9 mouse cellular contexts compared by ENCODE assay signal in the genomic region with DNA sequence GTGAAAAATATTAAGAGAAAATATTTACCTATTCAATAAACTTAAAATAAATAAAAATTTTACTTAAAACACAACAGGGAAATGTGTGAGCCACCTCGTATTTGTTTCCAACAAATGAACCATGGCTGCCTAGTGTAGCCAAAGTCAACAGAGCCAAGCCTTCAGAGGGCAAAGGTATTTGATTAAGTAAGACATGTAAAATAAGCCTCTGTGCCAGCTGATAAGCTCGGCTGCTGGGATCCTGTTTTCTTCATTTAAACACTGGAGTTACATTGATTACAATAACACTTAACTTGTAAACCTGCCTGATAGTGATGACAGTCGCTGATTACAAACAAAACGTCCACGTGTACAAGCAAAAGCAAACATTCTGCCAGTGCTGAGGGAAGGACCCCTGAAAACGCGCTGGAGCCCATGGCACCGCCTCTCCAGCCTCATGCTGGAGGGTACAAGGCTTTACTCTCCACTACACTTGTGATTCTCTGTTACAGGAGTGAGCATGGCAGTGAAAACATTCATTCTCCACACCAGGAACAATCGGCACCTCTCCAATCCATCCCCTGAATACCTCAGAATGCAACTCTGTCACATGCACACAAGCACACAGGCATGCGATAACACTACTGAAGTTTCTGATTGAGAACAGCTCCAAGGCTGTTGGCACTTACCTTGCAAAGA.
A peak's percentile ranks its signal among the peaks of the same experiment; 100 is the strongest.
DNase-seq lines count a peak whose midpoint lies in the region; ATAC-seq and TF ChIP-seq lines count a peak whose summit lies in the region.
"Had no signal": no experiment of that assay in that cellular context is flagged by ENCODE, and none has a peak within 500 bp of the region (broad histone marks: within the 10 kb centered on the region; RNA-seq: fewer than 3 reads in every experiment).

No protein-coding gene starts in this region.

- TF ChIP-seq CTCF in forebrain, postnatal 0 days (IDR thresholded peaks at IDR 0.05; ENCODE audit: low read depth) = no peak
- no peak for TF ChIP-seq CTCF in gastrocnemius, adult 2 months (IDR thresholded peaks at IDR 0.05)
- no peak for TF ChIP-seq CTCF in layer of hippocampus, adult 2 months (conservative IDR thresholded peaks at IDR 0.05)

- peak; percentile 5 for DNase-seq in adrenal gland, postnatal 10 days
- no peak for DNase-seq in adrenal gland, adult 18-20 months (ENCODE audit: low spot score in 2 of 2)
- peak; percentile 10 for DNase-seq in embryonic facial prominence, embryonic 10.5 days (ENCODE audit: low spot score)
- no peak for DNase-seq in forebrain, postnatal 0 days
- no peak for DNase-seq in gastrocnemius, adult 2 months
- DNase-seq in layer of hippocampus, adult 2 months (ENCODE audit: low spot score in 2 of 2) = no peak

- H3K9ac ChIP-seq in kidney, embryonic 16.5 days (replicated peaks; ENCODE audit: low read length) = no peak overlapping the region
- peak overlapping the region; percentile 47 for H3K9ac ChIP-seq in lung, embryonic 16.5 days (ENCODE audit: low read length)
- no peak overlapping the region for H3K9ac ChIP-seq in forebrain, postnatal 0 days

- peak overlapping the region; percentile 43 for H3K4me2 ChIP-seq in kidney, embryonic 16.5 days (replicated peaks; ENCODE audit: low read depth, low read length)
- H3K4me2 ChIP-seq in lung, embryonic 16.5 days (ENCODE audit: low read depth, low read length) = peak overlapping the region; percentile 55
- no peak overlapping the region for H3K4me2 ChIP-seq in forebrain, postnatal 0 days (ENCODE audit: low read depth)

- peaks cover 5% of the 10 kb centered on the region for H3K4me1 ChIP-seq in embryonic facial prominence, embryonic 10.5 days
- no peaks in the 10 kb centered on the region for H3K4me1 ChIP-seq in kidney, embryonic 16.5 days (ENCODE audit: insufficient read depth, low read length)
- H3K4me1 ChIP-seq in lung, embryonic 16.5 days (replicated peaks; ENCODE audit: control insufficient read depth, insufficient read depth, low read length) = 0 out of 2 replicates have a peak, but pooled peaks cover 3% of the 10 kb centered on the region
- H3K4me1 ChIP-seq in forebrain, postnatal 0 days (ENCODE audit: insufficient read depth) = no peaks in the 10 kb centered on the region

- no peak overlapping the region for H3K4me3 ChIP-seq in embryonic facial prominence, embryonic 10.5 days
- peak overlapping the region; percentile 35 for H3K4me3 ChIP-seq in kidney, embryonic 16.5 days (ENCODE audit: low read length)
- peak overlapping the region; percentile 45 for H3K4me3 ChIP-seq in lung, embryonic 16.5 days (ENCODE audit: low read length)
- H3K4me3 ChIP-seq in forebrain, postnatal 0 days (ENCODE audit: low read depth, low read length) = no peak overlapping the region
- no peak overlapping the region for H3K4me3 ChIP-seq in gastrocnemius, adult 2 months
- H3K4me3 ChIP-seq in layer of hippocampus, adult 2 months = no peak overlapping the region

- intact Hi-C loops in gastrocnemius, adult 2 months (cut with DNase I) = no loop called here

- 58% methylated on average over 10 of the region's 10 CpGs for WGBS in embryonic facial prominence, embryonic 10.5 days
- WGBS in kidney, embryonic 16.5 days = 47% methylated on average over 10 of the region's 10 CpGs
- WGBS in lung, embryonic 16.5 days = 9% methylated on average over 10 of the region's 10 CpGs
- WGBS in forebrain, postnatal 0 days = 71% methylated on average over 10 of the region's 10 CpGs

- peak; percentile 58; the same call in 1 of the 2 replicates for ATAC-seq in kidney, embryonic 16.5 days (ENCODE audit: low FRiP score, low TSS enrichment)
- ATAC-seq in lung, embryonic 16.5 days (ENCODE audit: low read depth) = peak; percentile 75
- ATAC-seq in forebrain, postnatal 0 days = no peak

- no peaks in the 10 kb centered on the region for H3K27me3 ChIP-seq in embryonic facial prominence, embryonic 10.5 days (replicated peaks; ENCODE audit: low read depth, poor library complexity, severe bottlenecking)
- no peaks in the 10 kb centered on the region for H3K27me3 ChIP-seq in kidney, embryonic 16.5 days (ENCODE audit: insufficient read depth, low read length)
- H3K27me3 ChIP-seq in lung, embryonic 16.5 days (ENCODE audit: control insufficient read depth, insufficient read depth, low read depth, low read length) = no peaks in the 10 kb centered on the region
- H3K27me3 ChIP-seq in forebrain, postnatal 0 days (ENCODE audit: insufficient read depth, low read length) = no peaks in the 10 kb centered on the region

- H3K27ac ChIP-seq in embryonic facial prominence, embryonic 10.5 days (replicated peaks) = no peak overlapping the region
- peak overlapping the region; percentile 87 for H3K27ac ChIP-seq in kidney, embryonic 16.5 days (ENCODE audit: low read length)
- H3K27ac ChIP-seq in lung, embryonic 16.5 days (ENCODE audit: low read length) = peak overlapping the region; percentile 80
- no peak overlapping the region for H3K27ac ChIP-seq in forebrain, postnatal 0 days (ENCODE audit: low read depth, low read length)
- H3K27ac ChIP-seq in gastrocnemius, adult 2 months = no peak overlapping the region
- no peak overlapping the region for H3K27ac ChIP-seq in layer of hippocampus, adult 2 months
- H3K27ac ChIP-seq: macrophage had no signal

- H3K9me3 ChIP-seq in embryonic facial prominence, embryonic 10.5 days = no peaks in the 10 kb centered on the region
- H3K9me3 ChIP-seq in kidney, embryonic 16.5 days (ENCODE audit: low read length) = no peaks in the 10 kb centered on the region
- H3K9me3 ChIP-seq in lung, embryonic 16.5 days (ENCODE audit: control insufficient read depth, low read length) = no peaks in the 10 kb centered on the region
- no peaks in the 10 kb centered on the region for H3K9me3 ChIP-seq in forebrain, postnatal 0 days (ENCODE audit: low read length)

- H3K36me3 ChIP-seq in embryonic facial prominence, embryonic 10.5 days (replicated peaks) = no peaks in the 10 kb centered on the region
- H3K36me3 ChIP-seq in kidney, embryonic 16.5 days (ENCODE audit: insufficient read depth, low read length) = no peaks in the 10 kb centered on the region
- no peaks in the 10 kb centered on the region for H3K36me3 ChIP-seq in lung, embryonic 16.5 days (ENCODE audit: control insufficient read depth, insufficient read depth, low read length)
- H3K36me3 ChIP-seq in forebrain, postnatal 0 days (ENCODE audit: insufficient read depth) = no peaks in the 10 kb centered on the region

Comparison
In these comparisons a context has a peak if more than half of its experiments do, and no peak if none do; other contexts are left out.
1. DNase-seq: peak in adrenal gland, postnatal 10 days (single experiment) and embryonic facial prominence, embryonic 10.5 days (single experiment); none in adrenal gland, adult 18-20 months (0 of 2), forebrain, postnatal 0 days (single experiment), gastrocnemius, adult 2 months (single experiment) and layer of hippocampus, adult 2 months (0 of 2).
2. H3K27ac ChIP-seq: peak in kidney, embryonic 16.5 days (single experiment) and lung, embryonic 16.5 days (single experiment); none in embryonic facial prominence, embryonic 10.5 days (single experiment), forebrain, postnatal 0 days (single experiment), gastrocnemius, adult 2 months (single experiment) and layer of hippocampus, adult 2 months (single experiment).
3. H3K4me3 ChIP-seq: peak in kidney, embryonic 16.5 days (single experiment) and lung, embryonic 16.5 days (single experiment); none in embryonic facial prominence, embryonic 10.5 days (single experiment), forebrain, postnatal 0 days (single experiment), gastrocnemius, adult 2 months (single experiment) and layer of hippocampus, adult 2 months (single experiment).